Mouse (Mus musculus): ENCODE results near the gene Nr2e1.

Gene Nr2e1

DNA sequence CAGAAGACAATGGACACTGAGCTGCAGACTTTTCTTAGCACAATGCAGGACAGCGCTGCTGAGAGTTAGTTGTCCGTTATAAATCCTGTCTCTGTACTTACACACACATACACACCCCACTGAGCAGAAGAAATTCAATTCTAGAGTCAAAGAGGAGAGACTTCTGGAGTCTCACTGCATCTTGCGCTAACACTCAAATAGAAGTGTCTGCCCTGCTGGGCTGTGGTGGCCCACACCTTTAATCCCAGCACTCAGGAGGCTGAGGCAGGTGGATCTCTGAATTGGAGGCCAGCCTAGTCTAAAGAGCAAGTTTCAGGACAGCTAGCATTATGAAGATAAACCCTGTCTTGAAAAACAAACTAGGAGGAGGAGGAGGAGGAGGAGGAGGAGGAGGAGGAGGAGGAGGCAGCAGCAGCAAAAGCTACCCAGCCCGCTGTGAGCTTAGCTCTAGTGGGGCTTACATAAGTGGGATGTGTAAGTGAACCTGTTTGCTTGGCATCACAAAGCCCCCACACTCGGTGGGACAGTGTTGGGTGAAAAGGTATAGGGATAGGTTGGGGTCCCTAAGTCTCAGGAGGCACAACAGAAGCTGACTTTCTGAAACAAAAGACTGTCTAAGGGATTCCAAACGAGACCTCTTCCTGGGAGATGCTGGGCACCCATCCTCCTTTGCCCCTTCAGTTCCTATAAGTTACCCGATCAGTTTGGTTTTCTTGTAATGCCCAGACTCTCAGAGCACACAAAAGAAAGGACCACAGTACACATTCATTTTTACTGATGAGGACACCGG, 4.7 kb upstream of the Nr2e1 start:
- no peak for DNase-seq (ENCODE audit: low spot score in 2 of 2)

- no peak for DNase-seq (ENCODE audit: low spot score in 2 of 2)
These were observed 2.3 kb upstream of the Nr2e1 start for GRCm38 (mm10) chr10:42585596-42586305.

DNA sequence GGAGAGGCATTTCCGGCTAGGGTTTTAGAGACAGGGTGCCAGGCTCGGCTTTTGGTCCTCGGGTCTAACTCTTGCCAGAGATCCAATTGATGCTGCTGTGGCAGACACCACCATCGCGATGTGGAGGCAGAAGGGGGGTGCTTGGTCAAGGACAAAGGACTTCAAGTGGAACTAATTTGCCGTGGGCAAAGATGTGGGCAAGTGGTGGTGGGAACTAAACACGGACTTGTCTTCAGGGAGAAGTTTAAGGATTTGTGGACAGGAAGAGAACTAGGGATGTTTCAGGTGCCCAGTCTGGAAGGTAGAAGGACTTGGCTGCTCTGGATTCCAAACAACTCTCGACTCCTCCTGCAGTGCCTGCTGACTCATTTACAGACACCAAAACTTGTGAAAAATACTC, 1.7 kb upstream of the Nr2e1 start:
- no peak for DNase-seq (ENCODE audit: low spot score in 2 of 2)

- DNase-seq (ENCODE audit: low spot score in 2 of 2) = no peak
These were observed 1.1 kb upstream of the Nr2e1 start for GRCm38 (mm10) chr10:42584436-42584983.

DNA sequence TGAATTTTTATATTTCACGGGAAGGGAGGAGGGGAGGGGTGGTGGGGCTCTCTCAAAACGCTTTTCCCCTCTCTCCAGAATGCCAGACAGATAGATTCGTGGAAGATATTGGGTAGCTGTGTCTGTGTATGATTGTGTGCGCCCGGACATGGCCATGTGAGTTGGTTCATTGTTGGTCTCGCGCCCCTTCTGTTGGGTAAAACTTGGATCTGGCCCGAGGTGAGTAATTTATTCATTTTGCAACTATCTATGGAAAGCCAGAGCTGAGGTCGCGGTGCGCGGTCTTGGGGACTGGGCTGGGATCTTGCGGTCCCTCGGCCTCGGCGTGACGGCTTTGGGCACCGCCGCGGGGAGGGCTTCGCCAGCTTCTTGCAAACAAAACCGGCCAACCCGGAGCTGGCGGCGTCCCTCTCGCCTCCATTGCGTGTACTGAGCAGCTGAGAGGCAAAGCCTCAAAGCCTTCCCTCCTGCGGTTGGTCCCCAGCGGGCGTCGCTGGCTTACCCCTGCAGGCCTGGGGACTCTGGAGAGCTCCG, 537 bp upstream of the Nr2e1 start:
- DNase-seq (ENCODE audit: low spot score in 2 of 2) = no peak

- DNase-seq (ENCODE audit: low spot score in 2 of 2) = no peak
These were observed 794 bp downstream of the Nr2e1 start for GRCm38 (mm10) chr10:42582566-42583110.

DNA sequence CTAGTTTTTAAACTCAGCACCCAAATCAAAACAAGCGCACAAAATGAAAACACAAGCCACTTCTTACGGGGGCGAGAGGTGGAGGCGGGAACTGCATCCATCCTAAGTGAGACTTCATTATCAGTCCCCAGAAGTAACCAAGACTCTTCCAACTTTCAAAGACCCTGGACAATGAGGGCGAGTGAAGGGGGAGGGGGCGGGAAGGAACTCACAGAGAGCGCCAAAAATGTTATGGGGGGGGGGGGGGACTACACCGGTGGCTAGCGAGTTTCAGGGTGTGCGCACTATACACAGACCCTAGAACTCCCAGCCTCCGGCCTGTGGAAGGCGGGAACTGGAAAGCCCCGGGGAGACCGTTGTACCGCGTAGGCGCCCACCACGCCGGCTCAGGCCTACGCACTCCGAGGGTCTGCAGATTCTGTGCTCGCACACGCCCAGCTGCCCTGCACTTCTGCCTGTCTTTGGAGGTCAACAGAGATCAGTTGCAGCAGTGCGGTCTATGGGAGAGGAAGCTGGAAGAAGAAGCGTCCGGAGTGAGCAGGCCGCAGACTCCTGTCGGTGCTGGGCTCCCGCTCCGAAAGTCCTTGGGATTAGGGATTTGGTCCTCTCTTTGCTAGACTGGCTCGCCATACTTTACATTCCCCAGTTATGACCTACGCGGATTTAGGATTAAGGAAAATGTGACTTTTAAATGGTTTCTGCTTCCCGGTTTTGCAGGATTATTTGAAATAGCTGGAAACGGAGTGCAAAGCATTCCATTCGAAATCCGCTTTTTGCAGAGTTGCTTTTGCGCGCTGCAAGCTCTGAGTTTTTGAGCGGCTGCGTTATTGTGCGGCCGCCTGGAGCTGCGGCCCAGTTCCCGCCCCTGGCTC, 1.5 kb downstream of the Nr2e1 start:
- DNase-seq (ENCODE audit: low spot score in 2 of 2) = no peak

GRCm38 (mm10) chr10:42580951-42581277, 2.5 kb downstream of the Nr2e1 start:
- no peak for DNase-seq (ENCODE audit: low spot score in 2 of 2)

DNA sequence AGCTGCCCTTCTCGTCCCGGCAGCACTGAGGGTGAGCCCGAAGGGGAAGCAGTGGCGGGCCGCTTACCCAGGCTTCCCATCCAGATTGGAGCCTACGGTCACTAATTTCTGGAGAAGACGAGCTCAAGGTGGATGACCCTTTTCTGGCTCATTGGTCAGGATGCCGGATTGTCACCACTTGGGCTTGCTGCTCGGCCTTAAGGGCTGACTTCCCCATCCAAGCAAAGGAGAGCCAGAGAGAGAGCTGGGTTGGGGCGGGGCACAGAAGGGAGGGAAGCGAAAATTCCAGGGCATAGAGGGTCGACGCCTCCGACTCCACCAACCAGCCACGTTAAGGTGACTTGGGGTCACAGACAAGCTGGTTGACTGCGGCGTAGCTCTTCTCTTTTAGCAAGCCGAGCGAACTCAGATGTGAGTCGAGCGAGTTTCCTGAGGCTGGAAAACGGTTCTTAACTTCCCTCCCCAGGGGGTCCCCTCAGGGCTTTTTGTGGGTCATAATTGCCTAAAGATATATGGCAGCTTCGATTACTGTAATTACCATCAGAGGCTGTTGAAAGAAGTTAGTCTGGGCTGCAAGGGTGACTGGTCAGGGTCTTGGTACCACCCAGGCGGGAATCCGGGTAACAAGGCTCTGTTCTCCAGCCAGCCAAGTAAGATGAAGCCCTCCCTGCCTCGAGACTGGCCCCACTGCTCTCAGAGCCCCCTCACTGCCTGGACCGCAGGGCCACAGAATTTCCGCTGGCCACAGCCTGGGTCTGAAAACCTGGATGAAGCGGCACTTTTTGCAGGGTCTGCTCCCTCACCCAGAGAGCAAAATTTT, 3.1 kb downstream of the Nr2e1 start:
- no peak for DNase-seq (ENCODE audit: low spot score in 2 of 2)

GRCm38 (mm10) chr10:42579475-42580130, 3.8 kb downstream of the Nr2e1 start:
- DNase-seq (ENCODE audit: low spot score in 2 of 2) = no peak

DNA sequence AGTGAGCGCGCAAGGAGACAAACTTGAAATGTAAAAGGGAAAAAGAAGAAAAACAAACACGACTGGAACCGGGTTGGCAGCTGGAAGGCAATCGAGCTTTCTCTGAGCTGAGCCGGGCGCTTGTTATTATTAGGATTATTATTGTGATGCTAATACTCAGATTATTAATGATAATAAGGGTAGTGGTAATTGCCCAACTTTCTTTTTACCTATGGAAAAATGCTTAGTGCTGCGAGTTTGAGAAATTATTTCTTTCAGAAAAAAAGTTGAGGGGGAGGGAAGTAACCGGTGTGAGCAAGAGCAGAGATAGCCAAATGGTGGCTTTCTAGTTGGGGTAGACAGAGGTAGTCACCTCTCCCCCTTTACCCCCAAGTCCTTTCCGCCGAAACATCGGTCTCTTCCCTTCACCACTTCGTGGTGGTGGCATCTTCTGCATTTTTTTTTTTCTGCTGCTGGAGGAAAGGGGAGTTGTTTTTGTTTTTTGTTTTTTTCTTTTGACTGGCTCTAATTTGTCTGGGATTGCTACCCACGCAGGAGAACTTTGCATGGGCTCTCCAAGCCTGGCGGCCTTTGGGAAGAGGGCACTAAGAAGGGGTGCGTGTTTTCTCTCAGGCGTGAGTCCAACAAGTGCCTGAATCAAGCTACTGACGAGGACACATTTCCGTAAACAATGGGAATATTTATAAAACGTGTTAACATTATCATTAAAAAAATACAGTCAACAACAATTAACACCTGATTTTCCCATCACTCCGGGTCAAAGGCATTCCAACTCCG, 4.5 kb downstream of the Nr2e1 start:
- DNase-seq (ENCODE audit: low spot score in 2 of 2) = no peak

- no peak for DNase-seq (ENCODE audit: low spot score in 2 of 2)
These were observed 5.2 kb downstream of the Nr2e1 start for GRCm38 (mm10) chr10:42578281-42578675.

- DNase-seq (ENCODE audit: low spot score in 2 of 2) = no peak
These were observed 5.7 kb downstream of the Nr2e1 start for GRCm38 (mm10) chr10:42577525-42578280.

DNA sequence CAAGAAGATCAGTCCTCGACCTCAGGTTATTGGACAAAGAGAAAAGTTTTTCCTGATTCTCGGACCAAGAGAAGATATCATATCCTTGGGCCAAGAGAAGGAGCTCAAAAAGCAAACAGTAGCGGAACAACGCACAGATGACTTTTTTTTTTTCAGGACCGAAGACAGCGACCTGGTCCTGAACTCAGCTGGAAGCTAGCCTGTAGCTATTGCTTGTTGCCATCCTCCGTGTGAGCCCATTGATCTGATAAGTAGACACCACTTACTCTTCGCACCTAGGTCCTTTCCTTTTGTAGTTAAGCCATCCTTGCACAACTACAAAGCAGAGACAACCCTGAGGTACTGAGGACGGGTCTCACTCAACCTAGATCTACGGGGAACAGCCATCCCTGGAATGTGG, 8.8 kb downstream of the Nr2e1 start:
- DNase-seq (ENCODE audit: low spot score in 2 of 2) = no peak

DNA sequence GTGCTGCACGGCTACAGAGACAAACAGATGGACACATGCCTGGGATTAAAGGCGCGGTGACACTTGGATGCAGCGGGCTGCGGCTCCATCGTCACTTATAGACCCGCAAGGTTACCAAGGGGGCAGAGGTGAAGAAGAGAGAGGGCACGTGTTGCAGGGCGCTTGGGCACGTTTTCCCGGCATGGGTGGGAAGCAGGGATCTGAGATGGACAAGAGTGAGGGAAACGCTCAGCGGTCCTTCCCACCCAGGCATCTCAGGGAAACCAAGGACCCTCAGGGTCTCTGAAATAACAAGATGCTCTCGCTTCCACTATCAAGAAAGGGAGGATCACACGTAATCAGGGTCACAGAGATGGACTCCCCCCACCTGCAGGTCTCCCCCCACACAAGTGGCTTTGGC, 10.5 kb downstream of the Nr2e1 start:
- DNase-seq (ENCODE audit: low spot score in 2 of 2) = no peak

- no peak for DNase-seq (ENCODE audit: low spot score in 2 of 2)
These were observed 10.9 kb downstream of the Nr2e1 start for GRCm38 (mm10) chr10:42572567-42572966.

DNA sequence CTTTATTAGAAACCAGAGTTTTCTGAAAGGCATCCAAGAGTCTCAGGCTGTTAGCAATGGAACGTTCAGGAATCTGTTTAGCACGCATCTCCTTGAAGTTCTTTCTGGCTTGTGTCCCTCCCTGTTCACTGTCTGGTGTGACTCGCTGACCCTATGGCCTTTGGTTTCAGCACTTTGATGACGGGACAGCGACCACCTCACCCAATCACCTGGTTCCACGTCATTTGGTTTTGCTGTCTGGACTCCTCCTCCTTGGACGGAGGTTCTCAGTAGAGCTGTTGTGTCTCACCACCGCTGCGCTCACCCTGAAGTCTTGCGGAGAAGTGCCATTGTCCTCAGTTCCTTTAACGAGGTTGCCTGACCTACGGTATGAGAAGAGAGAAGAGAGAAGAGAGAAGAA, 21.2 kb downstream of the Nr2e1 start:
- no peak for DNase-seq (ENCODE audit: low spot score in 2 of 2)

- DNase-seq (ENCODE audit: low spot score in 2 of 2) = no peak
These were observed 23.7 kb downstream of the Nr2e1 start for GRCm38 (mm10) chr10:42559581-42560200.
